Mouse (Mus musculus) layer of hippocampus, adult 6 months (tissue): Measurements from ENCODE around the gene Nab1. TPM values are rescaled to one million over a fixed set of nuclear protein-coding genes. Genes with fewer than 3 reads are reported as not detected.

ENCODE experiments used
- long read RNA-seq, 2 experiments: library from polyadenylated mRNA; unstranded; transcript quantifications; one replicate each; pipeline ENCODE4 v2.0.0; 2019 to 2020
- polyA plus RNA-seq: library from polyadenylated mRNA; unstranded; fragments of <200 nt; fragmentation: Nextera tagmentation; gene quantifications from 2 replicates; pipeline ENCODE4 v1.2.3, GENCODE M21; 2021

Gene Nab1
- polyA plus RNA-seq = 5.6 and 6.1 TPM in 2 replicates
- long read RNA-seq, experiment 1, transcript Nab1-201 (8 exons, 3,874 nt) = major isoform, 6 of 18 reads
- long read RNA-seq, experiment 1, partial matches to known transcripts = 6 of 18 reads
- long read RNA-seq, experiment 1, other reads (novel, unspliced or antisense) = 5 of 18 reads
- long read RNA-seq, experiment 2, transcript Nab1-201 (8 exons, 3,874 nt) = major isoform, 26 of 46 reads
- long read RNA-seq, experiment 2, partial matches to known transcripts = 14 of 46 reads
- long read RNA-seq, experiment 2, other reads (novel, unspliced or antisense) = 6 of 46 reads

DNA sequence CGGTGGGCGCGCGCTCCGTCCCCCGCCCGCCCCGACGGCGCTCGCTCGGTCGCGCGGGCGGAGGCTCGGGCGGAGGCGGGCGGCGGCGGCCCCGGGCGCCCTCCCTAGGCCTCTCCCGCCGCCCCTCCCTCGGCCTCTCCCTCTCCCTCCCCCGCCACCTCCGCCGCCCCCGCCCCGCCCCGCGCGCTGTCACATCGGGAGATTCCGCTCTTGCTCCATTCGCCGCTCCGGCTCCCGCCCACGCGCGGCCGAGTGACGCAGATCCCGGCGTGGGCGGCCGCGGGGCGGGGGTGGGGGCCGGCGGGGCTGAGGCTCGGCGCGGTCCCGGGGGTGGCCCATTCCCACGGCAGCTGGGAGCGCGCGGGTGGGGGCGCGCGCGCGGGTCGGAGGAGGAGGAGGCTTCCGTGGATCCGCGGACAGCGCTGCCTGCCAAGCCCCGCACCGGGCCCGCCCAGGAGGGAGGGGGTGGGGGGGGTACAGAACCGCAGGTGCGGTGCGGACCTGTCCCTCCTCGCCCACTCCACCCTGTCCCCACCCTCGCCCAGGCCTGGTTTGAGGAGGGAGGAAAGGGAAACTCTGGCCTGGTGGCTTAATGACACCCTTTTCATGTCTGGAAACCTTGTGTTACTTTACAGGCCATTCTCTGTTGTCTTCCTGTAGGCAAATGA lies at the start of gene Nab1:
TSS of gene Nab1 (minus strand) at position 366 of the 668 bp plus-strand sequence.

Other genes starting within 250 kb of the Nab1 start
- 0.90 TPM in 2 replicates for gene Nemp2, start 130.0 kb upstream of the Nab1 start, polyA plus RNA-seq
- 12.6 and 13.6 TPM in 2 replicates for gene Mfsd6, start 226.8 kb upstream of the Nab1 start, polyA plus RNA-seq